Mouse (Mus musculus) mouse trophoblast stem cell (cell line): ENCODE data around the gene Adam26b.
"Not testable (repeated sequence)": the region's sequence is repeated elsewhere in the genome, so short reads cannot be mapped to it uniquely, and the experiment has no call there.

Experiments
- in situ Hi-C, 2 experiments: fragments of 300-500 bp; cut with MseI, MboI; formaldehyde crosslinking; loops; 2 replicates in 1 of 2; 3 replicates in 1 of 2; pipeline ENCODE4 v1.15.1; 2025

Adam26b gene

DNA sequence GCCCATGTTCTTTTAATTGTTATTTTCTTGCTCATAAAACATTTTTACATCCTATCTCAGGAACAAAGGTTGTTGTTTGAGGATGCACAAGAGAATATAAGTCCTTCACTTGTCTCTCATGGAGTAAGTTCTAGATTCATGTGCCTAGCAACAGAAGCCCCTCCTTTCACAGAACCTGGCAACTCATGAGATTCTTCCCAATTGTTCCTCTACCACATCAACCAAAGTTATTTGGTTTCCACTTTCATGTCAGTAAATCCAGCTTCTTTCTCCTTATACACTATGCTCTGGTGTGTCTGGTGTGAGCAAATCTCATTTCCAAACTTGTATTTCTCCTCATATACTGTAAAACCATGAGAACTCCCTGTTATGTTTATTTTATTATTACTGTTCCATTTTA lies at the start of gene Adam26b:
TSS of gene Adam26b (minus strand) at position 101 of the 400 bp plus-strand sequence.
- in situ Hi-C loops = not testable (repeated sequence)

GRCm38 (mm10) chr8:43576607-43577006 lies 48.7 kb upstream of the Adam26b start, which contains the start of gene Adam26a:
Gene Adam26a, minus strand, starts transcription at chr8:43576707.
- in situ Hi-C loops = not testable (repeated sequence)
